Mouse (Mus musculus): ENCODE measurements at regions not wholly inside any gene's neighbourhood (a gene's known extent, or its start where the extent isn't known, plus 50 kb on each side); places are given as distances from the start of the nearest gene placed in this dataset.

DNA sequence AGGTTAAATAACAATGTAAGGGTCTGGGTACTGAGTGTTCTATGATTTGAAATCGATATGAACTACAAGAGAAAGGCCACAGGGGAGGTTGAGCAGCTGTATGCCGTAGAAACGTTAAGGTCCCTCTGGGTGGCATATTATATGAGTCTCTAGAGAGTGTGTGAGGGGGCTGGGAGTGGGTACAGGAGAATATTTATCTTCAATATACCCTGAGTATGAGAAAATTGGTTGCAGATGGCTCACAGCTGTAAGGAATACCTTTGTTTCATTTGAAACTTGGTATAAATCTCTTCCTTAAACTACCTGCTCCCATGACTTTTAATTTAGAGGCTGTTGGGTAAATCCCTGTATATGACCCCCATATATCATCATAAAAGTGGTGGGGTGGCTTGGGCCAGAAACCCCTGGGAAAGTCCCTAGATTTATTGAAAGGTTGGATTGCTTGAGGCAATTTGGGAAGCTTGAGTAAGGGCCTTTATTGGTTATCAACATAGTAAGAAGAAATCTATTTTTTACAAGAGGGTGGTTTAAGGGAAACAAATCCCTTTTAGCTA is 128.7 kb upstream of the Prkg2 start:
- intact Hi-C loops (cut with DNase I) = no loop called here

DNA sequence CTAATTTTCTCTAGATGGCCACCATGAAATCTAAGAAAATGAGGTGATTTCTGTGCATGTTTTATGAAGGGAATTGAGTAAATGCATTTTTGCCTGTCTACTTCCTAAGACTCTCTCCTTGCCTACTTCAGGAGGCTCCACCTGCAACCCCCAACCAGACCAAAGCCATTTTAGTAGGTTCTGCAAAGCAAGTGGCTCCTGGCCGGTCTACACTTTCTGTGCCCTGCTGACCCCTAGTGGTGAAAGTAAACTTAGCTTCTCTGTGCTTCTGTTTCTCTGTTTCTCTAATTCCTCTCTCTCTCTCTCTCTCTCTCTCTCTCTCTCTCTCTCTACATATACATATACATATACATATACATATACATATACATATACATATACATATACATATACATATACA is 120.8 kb upstream of the Prkg2 start:
- intact Hi-C loops (cut with DNase I) = loop anchor here (10.0 kb wide), 1 partner anchor 253 kb away; no protein-coding TSS in a partner anchor

DNA sequence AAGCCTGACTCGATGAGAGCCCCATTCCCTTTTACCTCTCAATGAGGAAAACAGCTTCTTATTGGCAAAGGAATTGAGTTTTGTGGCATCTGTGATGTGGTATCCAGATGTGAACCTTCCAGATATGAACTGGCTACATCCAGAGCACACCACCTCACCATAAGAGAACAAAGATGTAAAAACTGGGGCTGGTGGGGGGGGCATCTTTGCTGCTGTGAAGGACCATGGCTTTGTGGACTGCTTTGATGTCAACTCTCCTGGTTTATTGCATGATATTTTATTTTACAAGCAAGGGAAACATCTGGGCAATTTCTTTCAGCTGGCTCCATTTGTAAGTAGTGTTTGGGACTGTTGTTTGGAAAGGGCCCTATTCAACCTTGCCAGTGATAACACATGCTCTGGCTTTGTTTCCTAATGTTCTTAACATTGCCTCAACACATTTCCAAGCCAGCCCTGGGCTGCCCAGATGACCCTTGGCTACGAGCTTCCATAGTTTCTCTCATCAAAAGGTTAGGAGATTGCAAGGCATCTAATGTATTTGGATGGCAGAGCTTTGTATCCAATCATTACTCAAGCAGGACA is 116.2 kb upstream of the Prkg2 start:
- intact Hi-C loops (cut with DNase I) = loop anchor here (10.0 kb wide), 1 partner anchor 249 kb away; no protein-coding TSS in a partner anchor

DNA sequence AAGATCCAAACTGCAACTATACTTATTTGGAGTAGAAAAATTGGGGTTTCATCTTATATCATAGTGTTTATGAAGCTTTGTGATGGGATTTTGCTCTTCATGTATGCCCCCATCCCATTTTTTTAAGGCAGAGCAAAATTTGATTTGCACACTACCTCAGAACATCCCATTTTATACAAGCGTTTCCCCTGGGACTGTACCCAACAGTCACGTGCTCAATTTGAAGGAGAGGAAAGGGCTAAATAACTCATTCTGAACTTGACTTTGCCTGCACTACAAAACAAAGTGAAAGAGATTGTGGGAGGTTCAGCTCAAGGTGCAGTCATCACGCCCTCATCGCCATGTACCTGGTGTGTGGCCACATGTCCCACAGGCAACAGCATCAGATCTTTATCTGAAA is 115.1 kb upstream of the Prkg2 start:
- intact Hi-C loops (cut with DNase I) = loop anchor here (10.0 kb wide), 1 partner anchor 247 kb away; no protein-coding TSS in a partner anchor

DNA sequence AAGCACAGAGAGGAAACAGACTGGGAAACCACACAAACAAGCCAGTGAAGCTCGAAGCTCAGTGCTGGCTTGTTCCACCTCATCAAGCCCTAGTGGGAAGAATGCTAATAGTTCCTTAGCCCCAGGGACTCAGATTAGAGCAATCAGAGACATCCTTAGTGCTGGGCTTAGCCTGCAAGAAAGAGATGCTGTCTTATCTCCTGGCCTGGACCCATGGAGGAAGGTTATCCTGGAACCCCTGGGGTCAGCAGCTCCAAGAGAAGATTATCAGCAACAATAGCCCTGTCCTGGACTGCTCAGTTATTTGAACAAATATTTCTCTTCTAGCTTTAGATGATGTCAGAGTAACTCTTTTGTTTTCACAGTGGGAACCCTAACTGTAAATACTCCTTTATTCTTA is 112.8 kb upstream of the Prkg2 start:
- intact Hi-C loops (cut with DNase I) = loop anchor here (10.0 kb wide), 1 partner anchor 245 kb away; no protein-coding TSS in a partner anchor

DNA sequence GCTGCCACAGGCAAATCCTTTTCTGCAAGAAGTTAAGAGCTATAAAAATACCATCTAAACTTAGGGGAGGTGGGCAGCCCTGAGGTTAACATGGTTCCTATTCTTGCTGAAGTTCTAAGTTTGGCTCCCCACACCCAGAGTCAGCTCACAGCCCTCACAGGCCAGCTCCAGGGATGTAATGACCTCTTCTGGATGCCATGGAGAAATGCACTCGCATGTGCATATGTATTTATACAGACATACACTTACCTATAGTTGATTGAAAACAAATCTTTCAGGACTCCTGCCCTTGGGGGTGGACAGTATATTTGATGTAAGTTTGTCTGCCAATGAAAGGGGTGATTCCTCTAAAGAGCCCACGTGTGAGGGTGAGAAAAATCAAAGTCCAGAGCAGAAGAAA is 95.5 kb upstream of the Prkg2 start:
- intact Hi-C loops (cut with DNase I) = no loop called here

DNA sequence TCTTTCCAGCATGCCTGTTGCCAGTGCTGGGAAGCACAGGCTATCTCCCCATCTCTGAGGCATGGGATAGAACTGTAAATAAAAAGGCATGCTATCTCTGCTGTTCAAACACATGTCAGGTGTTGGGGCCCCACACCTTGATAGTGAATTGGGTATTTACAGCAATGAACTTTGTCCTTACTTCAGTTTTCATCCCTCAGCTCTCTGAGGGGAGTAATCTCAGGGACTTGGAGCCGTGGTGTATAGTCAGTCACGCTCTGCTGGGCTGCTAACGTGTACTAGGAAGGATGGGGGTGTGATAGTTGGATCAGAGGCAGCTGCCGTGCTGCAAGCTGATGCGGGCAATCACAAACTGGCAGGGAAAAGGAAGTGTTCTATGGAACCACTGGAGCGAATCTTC is 91.5 kb upstream of the Prkg2 start:
- intact Hi-C loops (cut with DNase I) = no loop called here

DNA sequence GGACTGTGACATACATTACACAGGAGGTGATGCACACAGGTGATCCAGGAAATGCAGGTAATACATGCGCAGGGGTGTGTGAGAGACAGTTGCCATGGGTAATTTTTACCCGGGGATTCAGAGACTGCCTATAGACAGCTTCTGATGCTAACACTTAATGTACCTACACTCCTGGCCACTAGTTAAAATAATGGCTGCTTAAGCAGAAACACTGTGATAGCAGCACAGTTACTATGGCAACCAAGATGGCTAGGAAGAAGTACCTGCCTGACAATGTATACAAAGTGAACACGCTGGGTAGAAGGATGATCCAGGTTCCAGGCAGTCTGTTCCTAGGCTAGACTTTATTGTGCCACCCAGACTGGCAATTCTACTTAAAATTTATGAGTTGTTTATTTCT is 88.3 kb upstream of the Prkg2 start:
- intact Hi-C loops (cut with DNase I) = no loop called here

DNA sequence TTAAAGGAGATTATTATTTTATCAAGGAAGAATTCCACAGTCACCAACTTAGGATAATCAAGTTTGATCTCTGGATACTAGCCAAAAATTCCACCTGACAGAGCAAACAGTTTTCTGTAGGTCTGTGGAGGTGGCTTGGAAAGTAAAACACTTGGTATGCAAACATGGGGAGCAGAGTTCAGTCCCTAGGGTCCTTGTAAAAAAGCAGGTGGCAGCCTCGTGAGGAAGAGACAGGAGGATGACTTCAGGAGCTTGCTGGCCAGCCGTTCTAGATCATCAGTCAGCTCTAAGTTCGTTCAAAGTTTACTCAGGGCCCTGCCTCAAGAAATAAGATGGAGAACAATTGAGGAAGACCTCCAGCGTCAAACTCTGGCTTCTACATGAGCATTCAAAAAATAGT is 74.6 kb upstream of the Prkg2 start:
- intact Hi-C loops (cut with DNase I) = no loop called here

DNA sequence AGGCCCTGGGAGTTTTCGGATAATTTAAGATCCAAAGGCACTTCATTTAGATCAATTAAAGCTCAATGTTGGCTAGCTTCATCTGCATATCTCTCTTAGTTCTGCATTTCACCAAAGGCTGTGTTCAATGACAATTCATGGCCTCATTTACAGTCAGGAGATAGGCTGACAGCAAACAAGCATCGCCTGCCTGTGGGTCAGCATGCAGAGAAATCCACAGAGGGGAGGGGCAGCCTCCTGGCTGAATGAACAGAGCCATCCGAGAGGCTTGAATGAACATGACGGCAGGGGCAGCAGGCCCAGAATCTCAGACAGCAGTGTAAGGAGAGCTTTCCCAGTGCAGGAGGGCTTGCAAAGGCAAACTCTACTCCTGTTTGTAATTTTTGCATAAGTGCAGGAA is 74.1 kb upstream of the Prkg2 start:
- intact Hi-C loops (cut with DNase I) = no loop called here

DNA sequence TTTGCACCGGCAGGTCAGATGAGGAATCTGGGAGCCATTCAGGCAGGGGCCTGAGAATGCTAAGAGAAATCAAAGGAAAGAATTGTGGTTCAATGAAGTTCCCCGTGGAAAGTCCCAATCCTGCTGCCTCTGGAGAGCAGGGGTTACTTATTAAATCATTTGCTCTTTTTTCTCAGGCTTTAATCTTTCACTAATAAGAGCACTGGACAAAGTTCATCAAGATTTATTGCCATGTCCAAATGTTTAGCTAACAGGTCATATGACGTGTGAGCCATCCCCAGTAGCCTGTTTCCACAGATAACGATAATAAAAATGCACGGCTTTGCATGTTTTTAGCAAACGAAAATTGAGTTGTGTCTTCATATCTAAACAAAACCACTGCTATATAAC is 62.6 kb upstream of the Prkg2 start:
- intact Hi-C loops (cut with DNase I) = no loop called here

DNA sequence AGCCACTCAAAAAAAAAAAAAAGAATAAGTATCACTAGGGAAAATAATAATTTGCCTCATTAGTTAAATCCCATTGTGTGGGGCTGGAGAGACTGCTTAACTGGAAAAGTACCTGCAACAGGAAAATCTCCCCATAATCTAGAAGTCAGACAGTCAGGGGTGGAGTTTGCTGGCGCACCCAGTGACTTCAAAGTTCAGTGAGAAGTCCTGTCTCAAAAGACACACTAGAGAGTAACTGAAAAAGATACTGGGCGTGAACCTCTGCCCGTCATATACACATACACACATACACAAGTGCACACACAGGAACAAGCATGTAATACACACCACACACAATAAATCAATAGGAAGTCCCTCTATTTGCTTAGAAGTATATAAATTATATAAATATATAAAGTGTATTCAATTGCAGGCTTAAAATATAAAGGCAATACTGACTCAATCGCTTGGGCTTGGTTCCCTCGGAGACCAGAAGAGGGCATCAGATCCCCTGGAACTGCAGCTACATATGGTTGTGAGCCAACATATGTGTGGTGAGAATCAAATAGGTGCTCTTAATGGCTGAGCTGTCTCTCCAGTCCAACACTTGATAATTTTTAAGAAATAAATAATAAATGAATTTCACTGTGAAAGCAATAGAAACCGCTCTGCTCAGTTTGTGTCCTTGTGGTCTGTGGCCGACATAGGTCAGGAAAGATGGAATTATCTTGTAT is 62.0 kb upstream of the Prkg2 start:
- intact Hi-C loops (cut with DNase I) = no loop called here
